Mouse (Mus musculus): ENCODE data around the gene Ano6. TPM values are rescaled to one million over a fixed set of nuclear protein-coding genes. Genes with fewer than 3 reads are reported as not detected.

Gene Ano6
- polyA plus RNA-seq, 1 experiment from 2014 or later = 23.9 TPM

- WGBS = 71% methylated on average over 10 of the region's 10 CpGs
- no peak for TF ChIP-seq CTCF (IDR thresholded peaks at IDR 0.05; ENCODE audit: low read depth)
- Histone ChIP-seq H3K9me3 (ENCODE audit: control insufficient read depth) (peaks cover 2% of the 10 kb centered on the region; the same call in 1 of the 2 replicates), H3K27ac (ENCODE audit: low read depth, low read length) (no peak overlapping the region), H3K27me3 (replicated peaks; ENCODE audit: control insufficient read depth, insufficient read depth, low read length) (no peaks in the 10 kb centered on the region), H3K4me1 (replicated peaks; ENCODE audit: control insufficient read depth, insufficient read depth, low read length) (peaks cover 12% of the 10 kb centered on the region; the same call in 1 of the 2 replicates), H3K9ac (ENCODE audit: low read depth, low read length) (no peak overlapping the region), H3K4me2 (replicated peaks; ENCODE audit: low read depth) (no peak overlapping the region; the same call in 1 of the 2 replicates), H3K4me3 (ENCODE audit: low read depth, low read length) (no peak overlapping the region), H3K36me3 (ENCODE audit: control insufficient read depth, insufficient read depth) (peaks cover 3% of the 10 kb centered on the region; the same call in 1 of the 2 replicates)
- ATAC-seq = no peak
Observed at GRCm38 (mm10) chr15:95884658-95885620, 94.3 kb downstream of the Ano6 start.

GRCm38 (mm10) chr15:95885953-95886820, 95.5 kb downstream of the Ano6 start:
- Histone ChIP-seq H3K4me1 (replicated peaks; ENCODE audit: control insufficient read depth, insufficient read depth, low read length) (peaks cover 12% of the 10 kb centered on the region; the same call in 1 of the 2 replicates), H3K9me3 (ENCODE audit: control insufficient read depth) (peaks cover 4% of the 10 kb centered on the region; the same call in 1 of the 2 replicates), H3K4me3 (ENCODE audit: low read depth, low read length) (no peak overlapping the region), H3K9ac (ENCODE audit: low read depth, low read length) (no peak overlapping the region), H3K36me3 (ENCODE audit: control insufficient read depth, insufficient read depth) (peaks cover 5% of the 10 kb centered on the region; the same call in 1 of the 2 replicates), H3K4me2 (replicated peaks; ENCODE audit: low read depth) (peak overlapping the region; percentile 33; the same call in 1 of the 2 replicates), H3K27ac (ENCODE audit: low read depth, low read length) (peak overlapping the region; percentile 37; the same call in 1 of the 2 replicates), H3K27me3 (replicated peaks; ENCODE audit: control insufficient read depth, insufficient read depth, low read length) (no peaks in the 10 kb centered on the region)
- peak; percentile 34 for TF ChIP-seq CTCF (IDR thresholded peaks at IDR 0.05; ENCODE audit: low read depth)
- no peak for ATAC-seq
- 40% methylated on average over 18 of the region's 18 CpGs for WGBS

- ATAC-seq = no peak
- Histone ChIP-seq H3K27me3 (replicated peaks; ENCODE audit: control insufficient read depth, insufficient read depth, low read length) (no peaks in the 10 kb centered on the region), H3K27ac (ENCODE audit: low read depth, low read length) (no peak overlapping the region; the same call in 1 of the 2 replicates), H3K9me3 (ENCODE audit: control insufficient read depth) (peaks cover 4% of the 10 kb centered on the region; the same call in 1 of the 2 replicates), H3K4me1 (replicated peaks; ENCODE audit: control insufficient read depth, insufficient read depth, low read length) (peaks cover 12% of the 10 kb centered on the region; the same call in 1 of the 2 replicates), H3K4me3 (ENCODE audit: low read depth, low read length) (no peak overlapping the region), H3K36me3 (ENCODE audit: control insufficient read depth, insufficient read depth) (peaks cover 5% of the 10 kb centered on the region; the same call in 1 of the 2 replicates), H3K9ac (ENCODE audit: low read depth, low read length) (no peak overlapping the region), H3K4me2 (replicated peaks; ENCODE audit: low read depth) (no peak overlapping the region)
- WGBS = 17% methylated on average over 5 of the region's 5 CpGs
- no peak for TF ChIP-seq CTCF (IDR thresholded peaks at IDR 0.05; ENCODE audit: low read depth)
Observed at GRCm38 (mm10) chr15:95887365-95887764, 96.7 kb downstream of the Ano6 start.

- H3K9me3 ChIP-seq (ENCODE audit: control insufficient read depth) = peaks cover 4% of the 10 kb centered on the region; the same call in 1 of the 2 replicates
- no peak overlapping the region for H3K4me2 ChIP-seq (replicated peaks; ENCODE audit: low read depth)
- H3K27ac ChIP-seq (ENCODE audit: low read depth, low read length) = no peak overlapping the region
- peaks cover 12% of the 10 kb centered on the region; the same call in 1 of the 2 replicates for H3K4me1 ChIP-seq (replicated peaks; ENCODE audit: control insufficient read depth, insufficient read depth, low read length)
- H3K36me3 ChIP-seq (ENCODE audit: control insufficient read depth, insufficient read depth) = peaks cover 5% of the 10 kb centered on the region; the same call in 1 of the 2 replicates
- no peak for ATAC-seq
- H3K4me3 ChIP-seq (ENCODE audit: low read depth, low read length) = no peak overlapping the region
- H3K9ac ChIP-seq (ENCODE audit: low read depth, low read length) = no peak overlapping the region
- TF ChIP-seq CTCF (IDR thresholded peaks at IDR 0.05; ENCODE audit: low read depth) = no peak
- H3K27me3 ChIP-seq (replicated peaks; ENCODE audit: control insufficient read depth, insufficient read depth, low read length) = no peaks in the 10 kb centered on the region
- 87% methylated on average over 5 of the region's 5 CpGs for WGBS
Observed at GRCm38 (mm10) chr15:95888556-95888955, 97.9 kb downstream of the Ano6 start.

- Histone ChIP-seq H3K4me1 (replicated peaks; ENCODE audit: control insufficient read depth, insufficient read depth, low read length) (peaks cover 12% of the 10 kb centered on the region; the same call in 1 of the 2 replicates), H3K27ac (ENCODE audit: low read depth, low read length) (no peak overlapping the region), H3K9me3 (ENCODE audit: control insufficient read depth) (peaks cover 4% of the 10 kb centered on the region; the same call in 1 of the 2 replicates), H3K9ac (ENCODE audit: low read depth, low read length) (no peak overlapping the region), H3K4me3 (ENCODE audit: low read depth, low read length) (no peak overlapping the region), H3K36me3 (ENCODE audit: control insufficient read depth, insufficient read depth) (peaks cover 13% of the 10 kb centered on the region), H3K27me3 (replicated peaks; ENCODE audit: control insufficient read depth, insufficient read depth, low read length) (no peaks in the 10 kb centered on the region), H3K4me2 (replicated peaks; ENCODE audit: low read depth) (no peak overlapping the region)
- no peak for ATAC-seq
- no peak for TF ChIP-seq CTCF (IDR thresholded peaks at IDR 0.05; ENCODE audit: low read depth)
- WGBS = 88% methylated on average over 5 of the region's 5 CpGs
Observed at GRCm38 (mm10) chr15:95890368-95890767, 99.7 kb downstream of the Ano6 start.

All from intestine, postnatal 0 days (tissue).